Mouse (Mus musculus) natural killer cell, adult 2 months (primary cell): ENCODE measurements at regions not wholly inside any gene's neighbourhood (a gene's known extent, or its start where the extent isn't known, plus 50 kb on each side); places are given as distances from the start of the nearest gene placed in this dataset.
"Not testable (repeated sequence)": the region's sequence is repeated elsewhere in the genome, so short reads cannot be mapped to it uniquely, and the experiment has no call there.

Source experiments
- DNase-seq, 2 experiments: peaks; one replicate each; pipeline ENCODE4 v3.0.0; 2022; ENCODE audit warnings: low spot score in 2 of 2

- DNase-seq: no peak
Observed at GRCm38 (mm10) chr13:60470426-60471398, 131.0 kb upstream of the Dapk1 start.

GRCm38 (mm10) chr13:60471602-60472001, 130.1 kb upstream of the Dapk1 start:
- no peak for DNase-seq

- DNase-seq: no peak
Observed at GRCm38 (mm10) chr13:60476366-60476765, 125.4 kb upstream of the Dapk1 start.

GRCm38 (mm10) chr13:60478301-60478700, 123.4 kb upstream of the Dapk1 start:
- DNase-seq: no peak

GRCm38 (mm10) chr13:60479043-60479861, 122.5 kb upstream of the Dapk1 start:
- no peak for DNase-seq

GRCm38 (mm10) chr13:60479862-60480730, 121.7 kb upstream of the Dapk1 start:
- DNase-seq: no peak

- DNase-seq: no peak
Observed at GRCm38 (mm10) chr13:60480731-60481431, 120.9 kb upstream of the Dapk1 start.

- not testable (repeated sequence) for DNase-seq
Observed at GRCm38 (mm10) chr13:60481451-60481850, 120.3 kb upstream of the Dapk1 start.

- DNase-seq: no peak
Observed at GRCm38 (mm10) chr13:60481946-60482345, 119.8 kb upstream of the Dapk1 start.

GRCm38 (mm10) chr13:60486105-60486504, 115.6 kb upstream of the Dapk1 start:
- no peak for DNase-seq

- DNase-seq: no peak
Observed at GRCm38 (mm10) chr13:60486871-60487270, 114.9 kb upstream of the Dapk1 start.

- no peak for DNase-seq
Observed at GRCm38 (mm10) chr13:60488131-60488883, 113.4 kb upstream of the Dapk1 start.

GRCm38 (mm10) chr13:60488884-60489265, 112.9 kb upstream of the Dapk1 start:
- DNase-seq: no peak

- no peak for DNase-seq
Observed at GRCm38 (mm10) chr13:60491948-60492464, 109.7 kb upstream of the Dapk1 start.

- DNase-seq: no peak
Observed at GRCm38 (mm10) chr13:60493836-60494235, 107.9 kb upstream of the Dapk1 start.

GRCm38 (mm10) chr13:60497714-60498400, 103.9 kb upstream of the Dapk1 start:
- DNase-seq: no peak

- no peak for DNase-seq
Observed at GRCm38 (mm10) chr13:60504196-60504595, 97.6 kb upstream of the Dapk1 start.

- no peak for DNase-seq
Observed at GRCm38 (mm10) chr13:60507611-60508010, 94.1 kb upstream of the Dapk1 start.

GRCm38 (mm10) chr13:60508054-60508453, 93.7 kb upstream of the Dapk1 start:
- DNase-seq: no peak
